Mouse (Mus musculus) E14TG2a.4 (cell line): ENCODE data around the gene Eps15.

Experiments
- H3K27me3 ChIP-seq: 2 replicates; pipeline ENCODE4 v1.6.1; 2014; ENCODE audit warnings: low read length, control low read depth; ENCODE audit not compliant: insufficient read depth
- H3K36me3 ChIP-seq: 2 replicates; pipeline ENCODE4 v1.6.1; 2014; ENCODE audit warnings: low read length, control low read depth; ENCODE audit not compliant: insufficient read depth
- H3K4me1 ChIP-seq: replicated peaks from 2 replicates; pipeline ENCODE4 v1.6.1; 2014; ENCODE audit warnings: low read depth, low read length, control low read depth
- H3K4me3 ChIP-seq: replicated peaks from 2 replicates; pipeline ENCODE4 v1.5.1; 2014; ENCODE audit warnings: mild to moderate bottlenecking, low read length
- H3K9me3 ChIP-seq: 2 replicates; pipeline ENCODE4 v1.6.1; 2014; ENCODE audit warnings: low read length, control low read depth
- CTCF ChIP-seq: conservative IDR thresholded peaks from 2 replicates; pipeline ENCODE4 v1.5.1; 2014; ENCODE audit warnings: low read length
- NANOG ChIP-seq: IDR thresholded peaks from 2 replicates; pipeline ENCODE4 v1.6.1; 2014; ENCODE audit warnings: borderline replicate concordance, low read length, mixed read lengths
- POU5F1 ChIP-seq: IDR thresholded peaks from 2 replicates; pipeline ENCODE4 v1.6.1; 2014; ENCODE audit warnings: low read length, borderline replicate concordance

The Eps15 gene

GRCm38 (mm10) chr4:109279689-109280458 lies at the start of gene Eps15:
Eps15 (plus strand) TSS chr4:109280268.
- Histone ChIP-seq H3K36me3 (no peaks in the 10 kb centered on the region), H3K27me3 (peaks cover 19% of the 10 kb centered on the region), H3K9me3 (peaks cover 29% of the 10 kb centered on the region), H3K4me3 (peak within 1 kb of the TSS; percentile 85), H3K4me1 (peaks cover 6% of the 10 kb centered on the region)
- no peak for TF ChIP-seq NANOG
- no peak for TF ChIP-seq CTCF
- no peak for TF ChIP-seq POU5F1

- Histone ChIP-seq H3K27me3 (no peaks in the 10 kb centered on the region), H3K4me3 (no peak within 1 kb of the TSS), H3K9me3 (no peaks in the 10 kb centered on the region), H3K36me3 (no peaks in the 10 kb centered on the region), H3K4me1 (peaks cover 16% of the 10 kb centered on the region)
- TF ChIP-seq NANOG (no peak), POU5F1 (no peak), CTCF (no peak)
These were observed 45.9 kb upstream of the Eps15 start, which contains the start of gene Calr4 for GRCm38 (mm10) chr4:109234185-109234584. Calr4 (plus strand) TSS chr4:109234485.

- TF ChIP-seq POU5F1, result no peak
- no peak for TF ChIP-seq CTCF
- TF ChIP-seq NANOG, result no peak
- no peaks in the 10 kb centered on the region for H3K36me3 ChIP-seq
- H3K4me3 ChIP-seq, result no peak overlapping the region
- H3K27me3 ChIP-seq, result no peaks in the 10 kb centered on the region
- no peaks in the 10 kb centered on the region for H3K9me3 ChIP-seq
- H3K4me1 ChIP-seq, result peaks cover 11% of the 10 kb centered on the region
These were observed 45.2 kb upstream of the Eps15 start for GRCm38 (mm10) chr4:109234806-109235350.

GRCm38 (mm10) chr4:109236186-109236879 lies 43.7 kb upstream of the Eps15 start:
- Histone ChIP-seq H3K4me3 (no peak overlapping the region), H3K36me3 (no peaks in the 10 kb centered on the region), H3K4me1 (peaks cover 14% of the 10 kb centered on the region), H3K9me3 (no peaks in the 10 kb centered on the region), H3K27me3 (no peaks in the 10 kb centered on the region)
- TF ChIP-seq CTCF (no peak), POU5F1 (no peak), NANOG (no peak)

- Histone ChIP-seq H3K27me3 (no peaks in the 10 kb centered on the region), H3K4me1 (peaks cover 17% of the 10 kb centered on the region), H3K4me3 (no peak overlapping the region), H3K36me3 (no peaks in the 10 kb centered on the region), H3K9me3 (no peaks in the 10 kb centered on the region)
- TF ChIP-seq CTCF, result no peak
- TF ChIP-seq NANOG, result no peak
- no peak for TF ChIP-seq POU5F1
These were observed 41.4 kb upstream of the Eps15 start for GRCm38 (mm10) chr4:109238428-109239268.

GRCm38 (mm10) chr4:109241221-109241620 lies 38.8 kb upstream of the Eps15 start:
- no peak for TF ChIP-seq CTCF
- TF ChIP-seq NANOG, result no peak
- TF ChIP-seq POU5F1, result no peak
- H3K4me3 ChIP-seq, result no peak overlapping the region
- peaks cover 26% of the 10 kb centered on the region for H3K4me1 ChIP-seq
- H3K36me3 ChIP-seq, result no peaks in the 10 kb centered on the region
- no peaks in the 10 kb centered on the region for H3K27me3 ChIP-seq
- H3K9me3 ChIP-seq, result no peaks in the 10 kb centered on the region

GRCm38 (mm10) chr4:109241934-109242333 lies 38.1 kb upstream of the Eps15 start:
- Histone ChIP-seq H3K4me1 (peaks cover 19% of the 10 kb centered on the region), H3K27me3 (no peaks in the 10 kb centered on the region), H3K4me3 (no peak overlapping the region), H3K9me3 (no peaks in the 10 kb centered on the region), H3K36me3 (no peaks in the 10 kb centered on the region)
- TF ChIP-seq CTCF (no peak), POU5F1 (no peak), NANOG (no peak)

GRCm38 (mm10) chr4:109244506-109244905 lies 35.6 kb upstream of the Eps15 start:
- Histone ChIP-seq H3K4me3 (no peak overlapping the region), H3K9me3 (no peaks in the 10 kb centered on the region), H3K4me1 (peaks cover 16% of the 10 kb centered on the region), H3K36me3 (no peaks in the 10 kb centered on the region), H3K27me3 (no peaks in the 10 kb centered on the region)
- no peak for TF ChIP-seq POU5F1
- TF ChIP-seq NANOG, result peak; percentile 24; the same call in 1 of the 2 replicates
